Mouse (Mus musculus): ENCODE data around the gene Kat6b. TPM values are rescaled to one million over a fixed set of nuclear protein-coding genes. Genes with fewer than 3 reads are reported as not detected.

The Kat6b gene
- total and polyA plus RNA-seq, 2 experiments from 2014 or later, result 15.2 to 23.1 TPM

- no peaks in the 10 kb centered on the region for H3K9me3 ChIP-seq (ENCODE audit: low read length)
- ATAC-seq (ENCODE audit: low FRiP score) (peak; percentile 96), DNase-seq (ENCODE audit: low spot score) (peak; percentile 100)
- H3K4me2 ChIP-seq (ENCODE audit: low read depth, low read length, poor library complexity, severe bottlenecking), result peak overlapping the region; percentile 81
- WGBS, result under 1% methylated on average over 73 of the region's 75 CpGs
- no peaks in the 10 kb centered on the region for H3K27me3 ChIP-seq (ENCODE audit: insufficient read depth, low read length)
- TF ChIP-seq CTCF (IDR thresholded peaks at IDR 0.05), result peak; percentile 66
- H3K4me1 ChIP-seq (ENCODE audit: insufficient read depth, low read length), result peaks cover 6% of the 10 kb centered on the region; the same call in 1 of the 2 replicates
- peak overlapping the region; percentile 96 for H3K27ac ChIP-seq (ENCODE audit: low read depth, low read length)
- H3K9ac ChIP-seq (replicated peaks; ENCODE audit: low read length, poor library complexity, severe bottlenecking), result peak overlapping the region; percentile 85
- H3K36me3 ChIP-seq (ENCODE audit: insufficient read depth, low read length), result no peaks in the 10 kb centered on the region
- peak overlapping the region; percentile 75 for H3K4me3 ChIP-seq (ENCODE audit: low read depth, low read length)
Measured at GRCm38 (mm10) chr14:21500154-21501047, 19.2 kb downstream of the Kat6b start.

- peak overlapping the region; percentile 53 for H3K4me2 ChIP-seq (ENCODE audit: low read depth, low read length, poor library complexity, severe bottlenecking)
- no peaks in the 10 kb centered on the region for H3K27me3 ChIP-seq (ENCODE audit: insufficient read depth, low read length)
- TF ChIP-seq CTCF (IDR thresholded peaks at IDR 0.05), result no peak
- H3K9me3 ChIP-seq (ENCODE audit: low read length), result no peaks in the 10 kb centered on the region
- ATAC-seq (ENCODE audit: low FRiP score) (peak; percentile 17), DNase-seq (ENCODE audit: low spot score) (peak; percentile 85)
- WGBS, result under 1% methylated on average over 31 of the region's 38 CpGs
- peak overlapping the region; percentile 96 for H3K27ac ChIP-seq (ENCODE audit: low read depth, low read length)
- peak overlapping the region; percentile 78 for H3K9ac ChIP-seq (replicated peaks; ENCODE audit: low read length, poor library complexity, severe bottlenecking)
- peaks cover 6% of the 10 kb centered on the region; the same call in 1 of the 2 replicates for H3K4me1 ChIP-seq (ENCODE audit: insufficient read depth, low read length)
- no peaks in the 10 kb centered on the region for H3K36me3 ChIP-seq (ENCODE audit: insufficient read depth, low read length)
- H3K4me3 ChIP-seq (ENCODE audit: low read depth, low read length), result peak overlapping the region; percentile 75
Measured at GRCm38 (mm10) chr14:21501048-21501657, 19.9 kb downstream of the Kat6b start.

GRCm38 (mm10) chr14:21505036-21505435, 23.8 kb downstream of the Kat6b start:
- no peak overlapping the region for H3K27ac ChIP-seq (ENCODE audit: low read depth, low read length)
- no peaks in the 10 kb centered on the region for H3K27me3 ChIP-seq (ENCODE audit: insufficient read depth, low read length)
- 75% methylated on average over 4 of the region's 4 CpGs for WGBS
- no peak overlapping the region for H3K4me2 ChIP-seq (ENCODE audit: low read depth, low read length, poor library complexity, severe bottlenecking)
- no peaks in the 10 kb centered on the region for H3K9me3 ChIP-seq (ENCODE audit: low read length)
- DNase-seq (ENCODE audit: low spot score) (no peak), ATAC-seq (ENCODE audit: low FRiP score) (no peak)
- no peak for TF ChIP-seq CTCF (IDR thresholded peaks at IDR 0.05)
- H3K9ac ChIP-seq (replicated peaks; ENCODE audit: low read length, poor library complexity, severe bottlenecking), result no peak overlapping the region
- no peaks in the 10 kb centered on the region for H3K36me3 ChIP-seq (ENCODE audit: insufficient read depth, low read length)
- no peak overlapping the region for H3K4me3 ChIP-seq (ENCODE audit: low read depth, low read length)
- H3K4me1 ChIP-seq (ENCODE audit: insufficient read depth, low read length), result peaks cover 6% of the 10 kb centered on the region; the same call in 1 of the 2 replicates

- no peak overlapping the region for H3K4me2 ChIP-seq (ENCODE audit: low read depth, low read length, poor library complexity, severe bottlenecking)
- no peaks in the 10 kb centered on the region for H3K9me3 ChIP-seq (ENCODE audit: low read length)
- H3K36me3 ChIP-seq (ENCODE audit: insufficient read depth, low read length), result no peaks in the 10 kb centered on the region
- 82% methylated on average over 5 of the region's 5 CpGs for WGBS
- ATAC-seq (ENCODE audit: low FRiP score) (no peak), DNase-seq (ENCODE audit: low spot score) (no peak)
- no peak for TF ChIP-seq CTCF (IDR thresholded peaks at IDR 0.05)
- no peaks in the 10 kb centered on the region for H3K27me3 ChIP-seq (ENCODE audit: insufficient read depth, low read length)
- H3K4me1 ChIP-seq (ENCODE audit: insufficient read depth, low read length), result peaks cover 3% of the 10 kb centered on the region; the same call in 1 of the 2 replicates
- no peak overlapping the region for H3K27ac ChIP-seq (ENCODE audit: low read depth, low read length)
- H3K9ac ChIP-seq (replicated peaks; ENCODE audit: low read length, poor library complexity, severe bottlenecking), result no peak overlapping the region
- no peak overlapping the region for H3K4me3 ChIP-seq (ENCODE audit: low read depth, low read length)
Measured at GRCm38 (mm10) chr14:21507046-21507445, 25.8 kb downstream of the Kat6b start.

- Histone ChIP-seq H3K27me3 (ENCODE audit: insufficient read depth, low read length) (no peaks in the 10 kb centered on the region), H3K4me2 (ENCODE audit: low read depth, low read length, poor library complexity, severe bottlenecking) (no peak overlapping the region), H3K4me1 (ENCODE audit: insufficient read depth, low read length) (no peaks in the 10 kb centered on the region), H3K9ac (replicated peaks; ENCODE audit: low read length, poor library complexity, severe bottlenecking) (no peak overlapping the region), H3K9me3 (ENCODE audit: low read length) (no peaks in the 10 kb centered on the region), H3K4me3 (ENCODE audit: low read depth, low read length) (no peak overlapping the region), H3K36me3 (ENCODE audit: insufficient read depth, low read length) (no peaks in the 10 kb centered on the region), H3K27ac (ENCODE audit: low read depth, low read length) (no peak overlapping the region)
- TF ChIP-seq CTCF (IDR thresholded peaks at IDR 0.05), result no peak
- ATAC-seq (ENCODE audit: low FRiP score), result no peak
- DNase-seq (ENCODE audit: low spot score), result no peak
- WGBS, result 70% methylated on average over 3 of the region's 3 CpGs
Measured at GRCm38 (mm10) chr14:21509111-21509905, 28.1 kb downstream of the Kat6b start.
